Mouse (Mus musculus) liver, postnatal 0 days (tissue): ENCODE results near the gene Hes7. TPM values are rescaled to one million over a fixed set of nuclear protein-coding genes. Genes with fewer than 3 reads are reported as not detected.

Experiments used
- ATAC-seq: fragments of 200-750 bp; cut with Nextera tagmentation; 2 replicates; pipeline ENCODE4 v1.8.0; 2017; ENCODE audit warnings: mild to moderate bottlenecking, moderate library complexity
- DNase-seq: peaks from one replicate; pipeline ENCODE4 v3.0.0-alpha.2; 2016
- H3K27ac ChIP-seq: fragments of 300-500 bp; sonication (generic); 2 replicates; pipeline ENCODE4 v1.5.1; 2014; ENCODE audit warnings: antibody characterized with exemption, moderate library complexity, mild to moderate bottlenecking, low read depth
- H3K27me3 ChIP-seq: fragments of 300-500 bp; sonication (generic); 2 replicates; pipeline ENCODE4 v1.6.1; 2014; ENCODE audit warnings: low read length, control low read depth, mixed read lengths; ENCODE audit not compliant: insufficient read depth
- H3K36me3 ChIP-seq: fragments of 300-500 bp; sonication (generic); replicated peaks from 2 replicates; pipeline ENCODE4 v1.6.1; 2014; ENCODE audit warnings: mild to moderate bottlenecking, control low read depth, low read length, moderate library complexity, mixed read lengths; ENCODE audit not compliant: insufficient read depth
- H3K4me1 ChIP-seq: fragments of 300-500 bp; sonication (generic); 2 replicates; pipeline ENCODE4 v1.6.1; 2014; ENCODE audit warnings: antibody characterized with exemption, mild to moderate bottlenecking, control low read depth; ENCODE audit not compliant: insufficient read depth
- H3K4me2 ChIP-seq: fragments of 300-500 bp; sonication (generic); 2 replicates; pipeline ENCODE4 v1.6.1; 2014; ENCODE audit warnings: low read depth, mild to moderate bottlenecking, low read length, moderate library complexity, mixed read lengths
- H3K4me3 ChIP-seq: fragments of 300-500 bp; sonication (generic); 2 replicates; pipeline ENCODE4 v1.5.1; 2014; ENCODE audit warnings: low read depth, low read length
- H3K9ac ChIP-seq: fragments of 300-500 bp; sonication (generic); replicated peaks from 2 replicates; pipeline ENCODE4 v1.6.1; 2014; ENCODE audit warnings: mild to moderate bottlenecking, moderate library complexity
- H3K9me3 ChIP-seq: fragments of 300-500 bp; sonication (generic); 2 replicates; pipeline ENCODE4 v1.6.1; 2016; ENCODE audit warnings: mild to moderate bottlenecking, control low read depth, low read length, mixed read lengths
- CTCF ChIP-seq: sonication (generic); IDR thresholded peaks from 2 replicates; pipeline ENCODE4 v1.5.1; 2016; ENCODE audit warnings: antibody characterized with exemption, low read depth
- EP300 ChIP-seq: IDR thresholded peaks from 2 replicates; pipeline ENCODE4 v1.6.1; 2016; ENCODE audit warnings: antibody characterized with exemption, low read depth, mild to moderate bottlenecking
- WGBS: fragments of 180-500 bp; shearing (Covaris S2); extraction: QIAGEN DNeasy Blood & Tissue Kit; methylation state at CpG from one replicate; pipeline ENCODE4 v1.1.7; 2014; ENCODE audit not compliant: insufficient replicate concordance; 5-methylcytosine and 5-hydroxymethylcytosine counted together
- polyA plus RNA-seq: library from polyadenylated mRNA; unstranded; fragments of >200 nt; fragmentation: Nextera tagmentation; extraction: Ambion mirVana; gene quantifications from 2 replicates; pipeline ENCODE4 v1.2.1, GENCODE M21; 2015

The Hes7 gene
- polyA plus RNA-seq, 1 experiment from 2014 or later: 0.15 TPM

- H3K27ac ChIP-seq: no peak overlapping the region
- H3K4me1 ChIP-seq: peaks cover 17% of the 10 kb centered on the region
- H3K4me3 ChIP-seq: no peak overlapping the region
- TF ChIP-seq EP300: no peak
- no peak for TF ChIP-seq CTCF
- H3K27me3 ChIP-seq: no peaks in the 10 kb centered on the region
- H3K36me3 ChIP-seq: no peaks in the 10 kb centered on the region
- 74% methylated on average over 6 of the region's 6 CpGs for WGBS
- no peaks in the 10 kb centered on the region for H3K9me3 ChIP-seq
- H3K4me2 ChIP-seq: no peak overlapping the region
- DNase-seq: no peak
- no peak for ATAC-seq
- no peak overlapping the region for H3K9ac ChIP-seq
Observed at GRCm38 (mm10) chr11:69078041-69078440, 42.2 kb upstream of the Hes7 start.

GRCm38 (mm10) chr11:69078805-69079438, 41.3 kb upstream of the Hes7 start:
- Histone ChIP-seq H3K27me3 (no peaks in the 10 kb centered on the region), H3K4me3 (no peak overlapping the region), H3K36me3 (no peaks in the 10 kb centered on the region), H3K4me2 (no peak overlapping the region), H3K9ac (no peak overlapping the region), H3K27ac (no peak overlapping the region), H3K9me3 (no peaks in the 10 kb centered on the region), H3K4me1 (peaks cover 12% of the 10 kb centered on the region)
- ATAC-seq: peak; percentile 43; the same call in 1 of the 2 replicates
- TF ChIP-seq CTCF (no peak), EP300 (no peak)
- 59% methylated on average over 5 of the region's 5 CpGs for WGBS
- peak; percentile 48 for DNase-seq

GRCm38 (mm10) chr11:69080102-69080854, 39.9 kb upstream of the Hes7 start:
- Histone ChIP-seq H3K9ac (no peak overlapping the region), H3K9me3 (no peaks in the 10 kb centered on the region), H3K4me2 (no peak overlapping the region), H3K27me3 (no peaks in the 10 kb centered on the region), H3K27ac (0 out of 2 replicates have a peak overlapping the region, but pooled peaks have one; percentile 34), H3K4me3 (no peak overlapping the region), H3K4me1 (peaks cover 6% of the 10 kb centered on the region; the same call in 1 of the 2 replicates), H3K36me3 (no peaks in the 10 kb centered on the region)
- DNase-seq: peak; percentile 25
- no peak for TF ChIP-seq EP300
- TF ChIP-seq CTCF: no peak
- 66% methylated on average over 15 of the region's 15 CpGs for WGBS
- peak; percentile 80 for ATAC-seq

DNA sequence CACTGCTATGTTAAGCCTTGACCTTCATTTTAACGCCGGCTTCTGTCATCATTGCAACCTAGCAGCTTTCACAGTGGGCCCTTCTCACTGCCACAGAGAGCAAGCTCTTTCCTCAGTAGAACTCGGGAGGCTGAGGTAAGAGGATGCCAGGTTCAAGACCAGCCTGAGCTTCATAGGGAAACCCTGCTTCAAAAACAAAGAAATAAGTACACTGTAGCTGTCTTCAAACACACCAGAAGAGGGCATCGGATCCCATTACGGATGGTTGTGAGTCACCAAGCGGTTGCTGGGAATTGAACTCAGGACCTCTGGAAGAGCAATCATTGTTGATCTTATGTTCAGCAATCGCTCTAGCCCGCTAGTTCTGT, 39.4 kb upstream of the Hes7 start:
- 76% methylated on average over 8 of the region's 8 CpGs for WGBS

DNA sequence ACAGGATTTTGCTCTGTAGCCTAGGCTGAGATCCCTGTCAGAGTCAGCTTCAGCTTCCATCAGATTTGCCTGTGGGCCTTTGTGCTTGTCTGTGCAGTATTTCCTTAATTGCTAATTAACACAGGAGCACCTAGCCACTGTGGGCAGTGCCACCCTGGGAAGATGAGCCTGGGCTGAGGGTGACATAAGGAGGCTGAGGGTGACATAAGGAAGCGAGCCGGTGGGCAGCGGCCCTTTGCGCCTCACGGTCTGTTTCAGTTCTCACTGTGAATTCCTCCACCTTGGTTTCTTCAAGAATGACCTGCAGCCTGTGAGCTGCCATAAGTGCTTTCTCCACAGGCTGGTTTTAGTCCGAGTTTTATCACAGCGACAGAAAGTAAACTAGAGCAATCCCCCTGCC, 38.6 kb upstream of the Hes7 start:
- Histone ChIP-seq H3K4me3 (no peak overlapping the region), H3K36me3 (no peaks in the 10 kb centered on the region), H3K4me1 (peaks cover 6% of the 10 kb centered on the region; the same call in 1 of the 2 replicates), H3K9ac (no peak overlapping the region), H3K27ac (no peak overlapping the region), H3K27me3 (no peaks in the 10 kb centered on the region), H3K4me2 (no peak overlapping the region), H3K9me3 (no peaks in the 10 kb centered on the region)
- DNase-seq: no peak
- no peak for ATAC-seq
- WGBS: 77% methylated on average over 7 of the region's 7 CpGs
- TF ChIP-seq CTCF: no peak
- TF ChIP-seq EP300: no peak

More for the DNA sequence above, 39.4 kb upstream of the Hes7 start:
- TF ChIP-seq CTCF (no peak), EP300 (no peak)
- no peak for DNase-seq
- Histone ChIP-seq H3K27ac (no peak overlapping the region), H3K4me1 (peaks cover 6% of the 10 kb centered on the region; the same call in 1 of the 2 replicates), H3K9ac (no peak overlapping the region), H3K36me3 (no peaks in the 10 kb centered on the region), H3K4me3 (no peak overlapping the region), H3K4me2 (no peak overlapping the region), H3K27me3 (no peaks in the 10 kb centered on the region), H3K9me3 (no peaks in the 10 kb centered on the region)
- ATAC-seq: no peak

GRCm38 (mm10) chr11:69085608-69086007, 34.6 kb upstream of the Hes7 start:
- DNase-seq (no peak), ATAC-seq (no peak)
- peaks cover 12% of the 10 kb centered on the region for H3K36me3 ChIP-seq
- WGBS: 75% methylated on average over 6 of the region's 6 CpGs
- H3K4me1 ChIP-seq: peaks cover 22% of the 10 kb centered on the region
- H3K4me3 ChIP-seq: no peak overlapping the region
- no peaks in the 10 kb centered on the region for H3K27me3 ChIP-seq
- no peak overlapping the region for H3K9ac ChIP-seq
- no peak overlapping the region for H3K4me2 ChIP-seq
- TF ChIP-seq CTCF (no peak), EP300 (no peak)
- H3K27ac ChIP-seq: no peak overlapping the region
- H3K9me3 ChIP-seq: no peaks in the 10 kb centered on the region
